Mouse (Mus musculus) hindbrain, postnatal 0 days (tissue): ENCODE data around the gene Zfp110. TPM values are rescaled to one million over a fixed set of nuclear protein-coding genes. Genes with fewer than 3 reads are reported as not detected.
A peak's percentile ranks its signal among the peaks of the same experiment; 100 is the strongest.
"Not testable (repeated sequence)": the region's sequence is repeated elsewhere in the genome, so short reads cannot be mapped to it uniquely, and the experiment has no call there.

Source experiments
- ATAC-seq: fragments of 200-750 bp; cut with Nextera tagmentation; 2 replicates; pipeline ENCODE4 v1.8.0; 2017; ENCODE audit warnings: mild to moderate bottlenecking, moderate TSS enrichment, moderate library complexity
- DNase-seq: peaks from one replicate; pipeline ENCODE4 v3.0.0-alpha.2; 2015; ENCODE audit warnings: low spot score
- H3K27ac ChIP-seq: fragments of 300-500 bp; sonication (generic); 2 replicates; pipeline ENCODE4 v1.5.1; 2014; ENCODE audit warnings: mild to moderate bottlenecking
- H3K27me3 ChIP-seq: fragments of 300-500 bp; sonication (generic); 2 replicates; pipeline ENCODE4 v1.6.1; 2014; ENCODE audit warnings: low read length, mixed read lengths; ENCODE audit not compliant: insufficient read depth
- H3K36me3 ChIP-seq: fragments of 300-500 bp; sonication (generic); 2 replicates; pipeline ENCODE4 v1.6.1; 2014; ENCODE audit warnings: low read length, mixed read lengths; ENCODE audit not compliant: insufficient read depth
- H3K4me1 ChIP-seq: fragments of 300-500 bp; sonication (generic); 2 replicates; pipeline ENCODE4 v1.6.1; 2014; ENCODE audit warnings: antibody characterized with exemption, low read length, mixed read lengths; ENCODE audit not compliant: insufficient read depth
- H3K4me2 ChIP-seq: fragments of 300-500 bp; sonication (generic); 2 replicates; pipeline ENCODE4 v1.6.1; 2014; ENCODE audit warnings: low read depth, mild to moderate bottlenecking, low read length, moderate library complexity, mixed read lengths
- H3K4me3 ChIP-seq: fragments of 300-500 bp; sonication (generic); 2 replicates; pipeline ENCODE4 v1.5.1; 2014; ENCODE audit warnings: low read length
- H3K9ac ChIP-seq: fragments of 300-500 bp; sonication (generic); replicated peaks from 2 replicates; pipeline ENCODE4 v1.6.1; 2014; ENCODE audit warnings: mild to moderate bottlenecking, low read length, moderate library complexity, mixed read lengths
- H3K9me3 ChIP-seq: fragments of 300-500 bp; sonication (generic); 2 replicates; pipeline ENCODE4 v1.6.1; 2016; ENCODE audit warnings: low read length, mixed read lengths
- CTCF ChIP-seq: IDR thresholded peaks from 2 replicates; pipeline ENCODE4 v1.5.1; 2016; ENCODE audit warnings: antibody characterized with exemption, control low read depth, low read depth
- WGBS: fragments of 180-500 bp; shearing (Covaris S2); extraction: QIAGEN DNeasy Blood & Tissue Kit; methylation state at CpG from one replicate; pipeline ENCODE4 v1.1.7; 2014; 5-methylcytosine and 5-hydroxymethylcytosine counted together
- polyA plus RNA-seq: library from polyadenylated mRNA; unstranded; fragments of >200 nt; fragmentation: Nextera tagmentation; extraction: Ambion mirVana; gene quantifications from 2 replicates; pipeline ENCODE4 v1.2.1, GENCODE M21; 2015
- total RNA-seq: library from RNA; depleted of rRNA; stranded (reverse); fragments of >200 nt; gene quantifications from 2 replicates; pipeline ENCODE4 v1.2.3, GENCODE M21; 2014

Gene Zfp110
- total and polyA plus RNA-seq, 2 experiments from 2014 or later = 15.2 to 16.6 TPM

- no peak overlapping the region for H3K9ac ChIP-seq
- no peaks in the 10 kb centered on the region for H3K4me1 ChIP-seq
- H3K27me3 ChIP-seq = no peaks in the 10 kb centered on the region
- H3K4me2 ChIP-seq = no peak overlapping the region
- no peaks in the 10 kb centered on the region for H3K36me3 ChIP-seq
- peaks cover 2% of the 10 kb centered on the region for H3K9me3 ChIP-seq
- no peak overlapping the region for H3K27ac ChIP-seq
- 23% methylated on average over 3 of the region's 3 CpGs for WGBS
- H3K4me3 ChIP-seq = no peak overlapping the region
- TF ChIP-seq CTCF = peak; percentile 42
- DNase-seq (peak; percentile 27), ATAC-seq (no peak)
Observed at GRCm38 (mm10) chr7:12874301-12874700, 39.7 kb downstream of the Zfp110 start.

GRCm38 (mm10) chr7:12880036-12880435 is 45.5 kb downstream of the Zfp110 start:
- ATAC-seq = no peak
- Histone ChIP-seq H3K36me3 (no peaks in the 10 kb centered on the region), H3K27ac (no peak overlapping the region; the same call in 1 of the 2 replicates), H3K4me2 (peak overlapping the region; percentile 88), H3K4me1 (no peaks in the 10 kb centered on the region), H3K9me3 (no peaks in the 10 kb centered on the region), H3K27me3 (no peaks in the 10 kb centered on the region), H3K4me3 (peak overlapping the region; percentile 74; the same call in 1 of the 2 replicates), H3K9ac (no peak overlapping the region; the same call in 1 of the 2 replicates)
- TF ChIP-seq CTCF = no peak
- no peak for DNase-seq

DNA sequence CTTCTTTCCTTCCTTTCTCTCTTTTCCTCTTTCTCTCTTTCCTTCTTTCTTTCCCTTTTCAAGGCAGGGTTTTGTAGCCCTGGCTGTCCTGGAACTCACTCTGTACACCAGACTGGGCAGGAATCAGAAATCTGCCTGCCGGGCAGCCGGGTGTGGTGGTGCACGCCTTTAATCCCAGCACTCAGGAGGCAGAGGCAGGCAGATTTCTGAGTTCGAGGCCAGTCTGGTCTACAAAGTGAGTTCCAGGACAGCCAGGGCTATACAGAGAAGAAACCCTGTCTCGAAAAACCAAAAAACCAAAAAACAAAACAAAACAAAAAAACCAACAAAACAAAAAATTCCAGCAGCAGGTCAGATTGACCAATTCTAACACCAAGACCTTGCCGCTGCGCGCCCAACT is 45.9 kb downstream of the Zfp110 start:
- not testable (repeated sequence) for H3K9me3 ChIP-seq, DNase-seq, H3K36me3 ChIP-seq, H3K4me1 ChIP-seq, H3K27me3 ChIP-seq
- Histone ChIP-seq H3K4me3 (peak overlapping the region; percentile 74), H3K4me2 (peak overlapping the region; percentile 88), H3K9ac (peak overlapping the region; percentile 66; the same call in 1 of the 2 replicates), H3K27ac (peak overlapping the region; percentile 59; the same call in 1 of the 2 replicates)
- peak; percentile 30; the same call in 1 of the 2 replicates for ATAC-seq
- WGBS = 41% methylated on average over 8 of the region's 8 CpGs

DNA sequence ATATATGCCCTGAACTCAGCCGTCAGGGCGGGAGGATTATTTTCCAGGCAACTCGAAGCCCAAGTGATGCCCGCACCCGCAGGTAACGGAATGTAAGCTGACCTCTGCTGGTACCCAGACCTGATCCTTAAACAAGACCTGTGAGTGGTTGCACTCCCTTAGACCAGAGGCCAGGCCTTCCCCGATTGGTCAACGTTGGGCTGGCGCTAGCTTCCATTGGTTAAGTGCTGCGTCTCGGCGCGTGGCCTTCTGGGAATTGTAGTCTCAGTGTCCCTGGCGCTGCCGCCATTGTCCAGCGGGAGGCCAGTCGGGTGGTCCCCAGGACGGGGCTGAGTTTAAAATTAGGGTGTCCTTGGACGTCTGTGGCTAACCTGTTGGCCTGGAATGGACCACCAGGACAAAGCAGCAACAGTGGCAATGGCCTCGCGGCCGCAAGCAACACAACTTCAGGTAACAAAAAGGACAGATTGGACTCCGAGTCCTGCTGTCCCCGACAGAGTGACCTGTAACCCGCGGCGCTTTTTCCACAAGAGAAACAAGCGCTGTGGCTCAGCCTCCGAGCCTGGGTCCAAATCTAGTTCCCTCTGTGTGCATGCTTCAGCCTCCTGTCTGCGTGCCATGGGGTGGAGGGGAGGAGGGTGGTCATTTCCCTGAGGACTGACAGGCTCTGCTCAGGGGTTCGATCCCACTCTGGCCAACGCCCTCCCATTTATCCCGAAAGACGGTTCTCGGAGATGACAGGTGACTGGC is 46.5 kb downstream of the Zfp110 start, which contains the start of gene Zfp128:
Gene Zfp128 (plus strand): TSS at position 267 of the 750 bp plus-strand sequence.
- H3K27me3 ChIP-seq = no peaks in the 10 kb centered on the region
- H3K27ac ChIP-seq = peak within 1 kb of the TSS; percentile 59; the same call in 1 of the 2 replicates
- peak within 1 kb of the TSS; percentile 66 for H3K9ac ChIP-seq
- ATAC-seq (peak; percentile 99), DNase-seq (peak; percentile 98)
- no peaks in the 10 kb centered on the region for H3K9me3 ChIP-seq
- H3K4me2 ChIP-seq = peak within 1 kb of the TSS; percentile 88
- H3K36me3 ChIP-seq = peaks cover 9% of the 10 kb centered on the region
- H3K4me1 ChIP-seq = no peaks in the 10 kb centered on the region
- WGBS = 1% methylated on average over 35 of the region's 35 CpGs
- TF ChIP-seq CTCF = peak; percentile 35; the same call in 1 of the 2 replicates
- H3K4me3 ChIP-seq = peak within 1 kb of the TSS; percentile 74

DNA sequence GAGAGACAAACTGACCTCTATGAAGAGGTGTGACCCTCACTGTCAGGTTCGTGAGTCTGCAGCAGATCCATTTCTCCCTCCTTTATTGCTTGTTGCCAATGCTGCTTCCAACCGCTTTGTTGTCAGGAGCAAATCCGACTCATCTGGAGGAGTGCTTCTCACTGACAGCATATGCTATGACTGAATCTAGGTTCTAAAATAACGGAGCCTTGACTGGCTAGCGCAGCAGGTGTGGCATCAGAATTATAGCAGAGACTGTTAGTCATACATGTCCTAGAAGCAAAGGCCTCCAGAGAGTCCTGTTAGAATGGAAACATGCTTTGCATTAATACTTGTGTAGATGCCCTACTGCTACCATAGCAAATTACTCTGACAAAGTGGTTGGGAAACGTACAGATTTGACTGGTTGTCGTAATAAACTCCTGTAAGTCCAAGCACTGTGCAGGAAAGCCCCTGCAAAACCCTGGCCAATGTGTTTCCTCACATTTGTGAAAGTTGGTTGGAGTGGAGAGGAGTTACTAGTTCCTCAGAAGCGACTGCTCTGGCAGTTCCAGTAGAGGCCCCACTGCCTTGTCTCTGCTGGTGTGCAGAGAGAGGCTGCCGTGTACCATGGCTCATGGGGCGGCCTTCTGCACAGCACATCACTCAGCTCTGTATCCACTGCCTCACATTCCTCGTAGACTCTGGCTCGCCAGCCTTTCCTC is 52.2 kb downstream of the Zfp110 start:
- no peak overlapping the region for H3K4me3 ChIP-seq
- no peak for TF ChIP-seq CTCF
- no peaks in the 10 kb centered on the region for H3K27me3 ChIP-seq
- WGBS = 91% methylated on average over 12 of the region's 12 CpGs
- H3K9me3 ChIP-seq = no peaks in the 10 kb centered on the region
- no peak overlapping the region for H3K4me2 ChIP-seq
- H3K4me1 ChIP-seq = no peaks in the 10 kb centered on the region
- DNase-seq = no peak
- ATAC-seq = no peak
- peaks cover 51% of the 10 kb centered on the region for H3K36me3 ChIP-seq
- no peak overlapping the region for H3K9ac ChIP-seq
- no peak overlapping the region for H3K27ac ChIP-seq

DNA sequence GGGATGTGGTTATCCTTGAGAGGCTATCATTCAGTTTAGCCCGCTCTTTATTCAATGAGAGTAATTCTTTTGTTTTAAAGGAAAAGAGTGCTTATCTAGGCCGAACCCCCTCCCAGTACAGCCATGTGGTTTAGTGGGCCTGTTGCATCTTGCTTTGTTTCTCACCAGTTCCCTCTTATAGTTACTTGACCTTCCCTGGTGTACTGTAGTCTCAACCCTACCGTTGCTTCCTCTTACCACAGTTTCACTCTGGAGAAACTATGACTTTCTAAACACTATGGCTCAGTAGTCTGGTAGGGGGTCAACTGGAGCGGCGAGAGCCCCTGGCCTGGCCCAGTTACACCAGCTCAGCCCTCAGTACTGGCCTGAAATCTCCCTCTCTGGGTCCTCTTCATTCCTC is 53.0 kb downstream of the Zfp110 start:
- Histone ChIP-seq H3K9ac (no peak overlapping the region), H3K36me3 (peaks cover 57% of the 10 kb centered on the region), H3K4me2 (no peak overlapping the region), H3K9me3 (no peaks in the 10 kb centered on the region), H3K27me3 (no peaks in the 10 kb centered on the region), H3K4me3 (no peak overlapping the region), H3K4me1 (no peaks in the 10 kb centered on the region), H3K27ac (no peak overlapping the region)
- 95% methylated on average over 5 of the region's 5 CpGs for WGBS
- no peak for DNase-seq
- ATAC-seq = no peak
- no peak for TF ChIP-seq CTCF

DNA sequence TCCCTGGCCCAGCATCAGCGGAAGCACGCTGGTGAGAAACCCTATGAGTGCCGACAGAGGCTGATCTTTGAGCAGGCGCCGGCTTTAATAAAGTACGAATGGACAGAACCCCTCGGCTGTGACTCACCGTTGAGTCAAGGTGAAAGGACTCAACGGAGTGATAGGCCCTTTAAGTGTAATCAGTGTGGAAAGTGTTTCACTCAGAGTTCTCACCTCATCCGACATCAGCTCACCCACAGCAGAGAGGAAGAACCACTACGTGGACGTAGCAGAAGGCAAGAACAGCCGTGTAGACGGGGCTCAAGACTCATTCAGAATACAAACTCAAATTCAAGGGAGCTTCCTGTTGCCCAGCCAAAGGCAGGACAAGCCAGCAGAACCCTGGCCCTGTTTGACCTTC is 56.4 kb downstream of the Zfp110 start:
- WGBS = 93% methylated on average over 14 of the region's 14 CpGs
- TF ChIP-seq CTCF = no peak
- no peaks in the 10 kb centered on the region for H3K9me3 ChIP-seq
- no peaks in the 10 kb centered on the region for H3K27me3 ChIP-seq
- no peak overlapping the region for H3K4me3 ChIP-seq
- no peak for DNase-seq
- no peaks in the 10 kb centered on the region for H3K4me1 ChIP-seq
- no peak overlapping the region for H3K9ac ChIP-seq
- ATAC-seq = no peak
- H3K4me2 ChIP-seq = no peak overlapping the region
- H3K36me3 ChIP-seq = peaks cover 50% of the 10 kb centered on the region
- H3K27ac ChIP-seq = no peak overlapping the region
